Mouse (Mus musculus): Measurements from ENCODE around the gene Slc6a19. TPM values are rescaled to one million over a fixed set of nuclear protein-coding genes. Genes with fewer than 3 reads are reported as not detected.

The Slc6a19 gene
- polyA plus RNA-seq, 1 experiment from 2014 or later, result not detected

GRCm38 (mm10) chr13:73688934-73689333, 15.7 kb downstream of the Slc6a19 start:
- no peaks in the 10 kb centered on the region for H3K9me3 ChIP-seq
- no peak overlapping the region for H3K4me3 ChIP-seq
- no peak overlapping the region for H3K9ac ChIP-seq
- H3K36me3 ChIP-seq, result no peaks in the 10 kb centered on the region
- H3K27me3 ChIP-seq, result no peaks in the 10 kb centered on the region
- 77% methylated on average over 4 of the region's 4 CpGs for WGBS
- no peak for ATAC-seq (ENCODE audit: borderline replicate concordance, extremely low read depth, low FRiP score, low TSS enrichment)
- no peak overlapping the region for H3K27ac ChIP-seq
- H3K4me2 ChIP-seq, result no peak overlapping the region
- no peaks in the 10 kb centered on the region for H3K4me1 ChIP-seq

GRCm38 (mm10) chr13:73687601-73688000, 17.1 kb downstream of the Slc6a19 start:
- Histone ChIP-seq H3K4me1 (no peaks in the 10 kb centered on the region), H3K4me3 (no peak overlapping the region), H3K9ac (no peak overlapping the region), H3K9me3 (no peaks in the 10 kb centered on the region), H3K36me3 (no peaks in the 10 kb centered on the region), H3K27ac (no peak overlapping the region), H3K4me2 (no peak overlapping the region), H3K27me3 (no peaks in the 10 kb centered on the region)
- 65% methylated on average over 3 of the region's 3 CpGs for WGBS
- no peak for ATAC-seq (ENCODE audit: borderline replicate concordance, extremely low read depth, low FRiP score, low TSS enrichment)

- no peaks in the 10 kb centered on the region for H3K27me3 ChIP-seq
- H3K9ac ChIP-seq, result no peak overlapping the region
- 75% methylated on average over 6 of the region's 6 CpGs for WGBS
- H3K36me3 ChIP-seq, result no peaks in the 10 kb centered on the region
- no peak overlapping the region for H3K4me2 ChIP-seq
- no peaks in the 10 kb centered on the region for H3K9me3 ChIP-seq
- H3K4me1 ChIP-seq, result no peaks in the 10 kb centered on the region
- H3K4me3 ChIP-seq, result no peak overlapping the region
- no peak overlapping the region for H3K27ac ChIP-seq
- ATAC-seq (ENCODE audit: borderline replicate concordance, extremely low read depth, low FRiP score, low TSS enrichment), result no peak
Observed at GRCm38 (mm10) chr13:73685502-73685901, 19.2 kb downstream of the Slc6a19 start.

- Histone ChIP-seq H3K27ac (no peak overlapping the region), H3K27me3 (no peaks in the 10 kb centered on the region), H3K36me3 (no peaks in the 10 kb centered on the region), H3K4me3 (no peak overlapping the region), H3K9me3 (no peaks in the 10 kb centered on the region), H3K4me1 (no peaks in the 10 kb centered on the region), H3K9ac (no peak overlapping the region), H3K4me2 (no peak overlapping the region)
- whole genome bisulfite sequencing, result 72% methylated on average over 1 of the region's 1 CpGs
- no peak for ATAC-seq (ENCODE audit: borderline replicate concordance, extremely low read depth, low FRiP score, low TSS enrichment)
Observed at GRCm38 (mm10) chr13:73684412-73684811, 20.3 kb downstream of the Slc6a19 start.

GRCm38 (mm10) chr13:73683682-73684081, 21.0 kb downstream of the Slc6a19 start:
- Histone ChIP-seq H3K9me3 (no peaks in the 10 kb centered on the region), H3K4me1 (no peaks in the 10 kb centered on the region), H3K36me3 (no peaks in the 10 kb centered on the region), H3K4me2 (no peak overlapping the region), H3K27ac (no peak overlapping the region), H3K9ac (no peak overlapping the region), H3K4me3 (no peak overlapping the region), H3K27me3 (no peaks in the 10 kb centered on the region)
- 80% methylated on average over 11 of the region's 11 CpGs for WGBS
- ATAC-seq (ENCODE audit: borderline replicate concordance, extremely low read depth, low FRiP score, low TSS enrichment), result no peak

GRCm38 (mm10) chr13:73682226-73682625, 22.4 kb downstream of the Slc6a19 start:
- Histone ChIP-seq H3K27me3 (no peaks in the 10 kb centered on the region), H3K9me3 (no peaks in the 10 kb centered on the region)

GRCm38 (mm10) chr13:73680394-73680793, 24.3 kb downstream of the Slc6a19 start:
- H3K9me3 ChIP-seq, result no peaks in the 10 kb centered on the region
- H3K27me3 ChIP-seq, result no peaks in the 10 kb centered on the region
- no peaks in the 10 kb centered on the region for H3K4me1 ChIP-seq
- H3K36me3 ChIP-seq, result no peaks in the 10 kb centered on the region
- H3K27ac ChIP-seq, result no peak overlapping the region
- no peak overlapping the region for H3K4me3 ChIP-seq
- ATAC-seq (ENCODE audit: borderline replicate concordance, extremely low read depth, low FRiP score, low TSS enrichment), result no peak
- WGBS, result 13% methylated on average over 1 of the region's 1 CpGs
- no peak overlapping the region for H3K9ac ChIP-seq
- no peak overlapping the region for H3K4me2 ChIP-seq

More at GRCm38 (mm10) chr13:73682226-73682625, 22.4 kb downstream of the Slc6a19 start:
- Histone ChIP-seq H3K27ac (no peak overlapping the region), H3K36me3 (no peaks in the 10 kb centered on the region), H3K4me1 (no peaks in the 10 kb centered on the region), H3K4me3 (no peak overlapping the region), H3K4me2 (no peak overlapping the region), H3K9ac (no peak overlapping the region)
- 83% methylated on average over 2 of the region's 2 CpGs for WGBS
- no peak for ATAC-seq (ENCODE audit: borderline replicate concordance, extremely low read depth, low FRiP score, low TSS enrichment)

GRCm38 (mm10) chr13:73679311-73679710, 25.4 kb downstream of the Slc6a19 start:
- H3K4me3 ChIP-seq, result no peak overlapping the region
- no peak overlapping the region for H3K9ac ChIP-seq
- H3K27ac ChIP-seq, result no peak overlapping the region
- ATAC-seq (ENCODE audit: borderline replicate concordance, extremely low read depth, low FRiP score, low TSS enrichment), result no peak; the same call in 1 of the 2 replicates
- 43% methylated on average over 2 of the region's 2 CpGs for whole genome bisulfite sequencing
- no peaks in the 10 kb centered on the region for H3K4me1 ChIP-seq
- H3K36me3 ChIP-seq, result no peaks in the 10 kb centered on the region
- no peaks in the 10 kb centered on the region for H3K9me3 ChIP-seq
- H3K4me2 ChIP-seq, result no peak overlapping the region
- H3K27me3 ChIP-seq, result no peaks in the 10 kb centered on the region

GRCm38 (mm10) chr13:73677853-73678252, 26.8 kb downstream of the Slc6a19 start, which contains the start of gene Slc6a18:
Gene Slc6a18 (minus strand): TSS chr13:73678023.
- H3K36me3 ChIP-seq, result no peaks in the 10 kb centered on the region
- no peak within 1 kb of the TSS for H3K27ac ChIP-seq
- H3K4me2 ChIP-seq, result no peak within 1 kb of the TSS
- ATAC-seq (ENCODE audit: borderline replicate concordance, extremely low read depth, low FRiP score, low TSS enrichment), result no peak
- H3K9ac ChIP-seq, result no peak within 1 kb of the TSS
- 81% methylated on average over 3 of the region's 3 CpGs for WGBS
- H3K27me3 ChIP-seq, result no peaks in the 10 kb centered on the region
- no peaks in the 10 kb centered on the region for H3K4me1 ChIP-seq
- H3K9me3 ChIP-seq, result no peaks in the 10 kb centered on the region
- H3K4me3 ChIP-seq, result no peak within 1 kb of the TSS

- Histone ChIP-seq H3K4me2 (no peak overlapping the region), H3K9ac (no peak overlapping the region), H3K9me3 (no peaks in the 10 kb centered on the region), H3K27me3 (no peaks in the 10 kb centered on the region), H3K36me3 (no peaks in the 10 kb centered on the region), H3K27ac (no peak overlapping the region), H3K4me1 (no peaks in the 10 kb centered on the region), H3K4me3 (no peak overlapping the region)
- 87% methylated on average over 7 of the region's 7 CpGs for WGBS
- ATAC-seq (ENCODE audit: borderline replicate concordance, extremely low read depth, low FRiP score, low TSS enrichment), result no peak
Observed at GRCm38 (mm10) chr13:73675161-73675560, 29.5 kb downstream of the Slc6a19 start.

GRCm38 (mm10) chr13:73660163-73660695, 44.4 kb downstream of the Slc6a19 start:
- Histone ChIP-seq H3K9me3 (no peaks in the 10 kb centered on the region), H3K4me1 (no peaks in the 10 kb centered on the region), H3K27me3 (no peaks in the 10 kb centered on the region), H3K4me2 (no peak overlapping the region), H3K4me3 (no peak overlapping the region), H3K9ac (no peak overlapping the region), H3K36me3 (no peaks in the 10 kb centered on the region), H3K27ac (no peak overlapping the region)
- 66% methylated on average over 2 of the region's 2 CpGs for WGBS
- no peak for ATAC-seq (ENCODE audit: borderline replicate concordance, extremely low read depth, low FRiP score, low TSS enrichment)

- WGBS, result 27% methylated on average over 2 of the region's 2 CpGs
Observed at GRCm38 (mm10) chr13:73658953-73659352, 45.7 kb downstream of the Slc6a19 start.

GRCm38 (mm10) chr13:73654976-73655375, 49.7 kb downstream of the Slc6a19 start:
- no peak overlapping the region for H3K4me3 ChIP-seq
- H3K4me2 ChIP-seq, result no peak overlapping the region
- no peaks in the 10 kb centered on the region for H3K4me1 ChIP-seq
- no peak for ATAC-seq (ENCODE audit: borderline replicate concordance, extremely low read depth, low FRiP score, low TSS enrichment)
- H3K27me3 ChIP-seq, result no peaks in the 10 kb centered on the region
- no peak overlapping the region for H3K9ac ChIP-seq
- H3K27ac ChIP-seq, result no peak overlapping the region
- H3K9me3 ChIP-seq, result no peaks in the 10 kb centered on the region
- no peaks in the 10 kb centered on the region for H3K36me3 ChIP-seq
- WGBS, result 63% methylated on average over 3 of the region's 3 CpGs

More at GRCm38 (mm10) chr13:73658953-73659352, 45.7 kb downstream of the Slc6a19 start:
- H3K36me3 ChIP-seq, result no peaks in the 10 kb centered on the region
- H3K4me2 ChIP-seq, result no peak overlapping the region
- no peak for ATAC-seq (ENCODE audit: borderline replicate concordance, extremely low read depth, low FRiP score, low TSS enrichment)
- no peak overlapping the region for H3K9ac ChIP-seq
- no peaks in the 10 kb centered on the region for H3K27me3 ChIP-seq
- H3K9me3 ChIP-seq, result no peaks in the 10 kb centered on the region
- no peaks in the 10 kb centered on the region for H3K4me1 ChIP-seq
- no peak overlapping the region for H3K27ac ChIP-seq
- no peak overlapping the region for H3K4me3 ChIP-seq

Data from lung, embryonic 15.5 days (tissue).